Mouse (Mus musculus): ENCODE data around the gene Chmp5. TPM values are rescaled to one million over a fixed set of nuclear protein-coding genes. Genes with fewer than 3 reads are reported as not detected.

Chmp5 gene
- total RNA-seq (2021) (10 to 100 TPM; 32.7 to 36.6 TPM), polyA plus RNA-seq (2012; rRNA removed) (12.7 and 21.5 TPM in 2 replicates)
- long read RNA-seq, transcript Chmp5-201 (8 exons, 1,519 nt), result major isoform, 35 of 37 reads
- long read RNA-seq, partial matches to known transcripts, result 1 of 37 reads
- long read RNA-seq, other reads (novel, unspliced or antisense), result 1 of 37 reads

DNA sequence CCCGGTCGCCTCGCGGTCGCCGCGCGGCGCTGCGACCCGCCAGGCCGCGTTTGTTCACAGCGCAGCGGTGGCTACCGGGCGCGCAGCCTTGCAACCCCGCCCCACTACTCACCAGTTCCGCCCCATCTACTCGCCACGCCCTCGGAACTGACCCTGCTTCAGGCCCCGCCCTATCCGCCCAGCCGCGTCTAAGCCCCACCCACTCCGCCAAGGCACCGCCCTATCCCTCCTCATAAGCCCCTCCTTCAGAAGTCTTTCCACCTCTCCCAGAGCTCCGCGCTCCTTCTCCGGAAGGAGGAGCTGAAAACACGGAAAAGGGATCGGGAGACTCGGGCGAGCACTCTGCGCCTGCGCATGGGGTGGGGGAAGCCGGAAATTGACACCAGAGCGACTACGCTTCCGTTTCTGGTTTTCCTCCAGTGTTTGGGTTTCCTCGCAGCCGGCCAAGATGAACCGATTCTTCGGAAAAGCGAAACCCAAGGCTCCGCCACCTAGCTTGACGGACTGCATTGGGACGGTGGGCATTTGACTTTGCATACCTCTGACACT, at the start of gene Chmp5, which contains the start of gene Bag1:
Gene Chmp5, plus strand, starts transcription at position 248 of the 549 bp plus-strand sequence.
Gene Bag1, minus strand, starts transcription at position 135 of the 549 bp plus-strand sequence.
- DNase-seq, result peak; percentile 99
- Histone ChIP-seq H3K36me3 (ENCODE audit: control insufficient read depth, insufficient read depth, low read length) (peaks cover 7% of the 10 kb centered on the region; the same call in 1 of the 2 replicates), H3K27me3 (ENCODE audit: control insufficient read depth, insufficient read depth, low read length) (no peaks in the 10 kb centered on the region), H3K4me1 (ENCODE audit: control insufficient read depth, insufficient read depth, low read length) (peaks cover 2% of the 10 kb centered on the region), H3K4me3 (peak within 1 kb of the TSS; percentile 96), H3K79me2 (replicated peaks; ENCODE audit: control insufficient read depth, insufficient read depth, low read length) (no peaks in the 10 kb centered on the region), H3K27ac (peak within 1 kb of the TSS; percentile 93), H3K9ac (ENCODE audit: low read depth, low read length) (peak within 1 kb of the TSS; percentile 81)
- intact Hi-C loops (cut with DNase I), result loop anchor here (1.0 to 5.0 kb wide), 3 partner anchors 23 to 101 kb away; no protein-coding TSS in a partner anchor
- under 1% methylated on average over 50 of the region's 50 CpGs for WGBS
- TF ChIP-seq CTCF (IDR thresholded peaks at IDR 0.05), result peak; percentile 46
- peak; percentile 85 for TF ChIP-seq EP300 (IDR thresholded peaks at IDR 0.05; ENCODE audit: insufficient read depth, low read depth, low read length)
- peak; percentile 81 for TF ChIP-seq POLR2A (IDR thresholded peaks at IDR 0.05; ENCODE audit: insufficient read depth, low read depth, low read length)

DNA sequence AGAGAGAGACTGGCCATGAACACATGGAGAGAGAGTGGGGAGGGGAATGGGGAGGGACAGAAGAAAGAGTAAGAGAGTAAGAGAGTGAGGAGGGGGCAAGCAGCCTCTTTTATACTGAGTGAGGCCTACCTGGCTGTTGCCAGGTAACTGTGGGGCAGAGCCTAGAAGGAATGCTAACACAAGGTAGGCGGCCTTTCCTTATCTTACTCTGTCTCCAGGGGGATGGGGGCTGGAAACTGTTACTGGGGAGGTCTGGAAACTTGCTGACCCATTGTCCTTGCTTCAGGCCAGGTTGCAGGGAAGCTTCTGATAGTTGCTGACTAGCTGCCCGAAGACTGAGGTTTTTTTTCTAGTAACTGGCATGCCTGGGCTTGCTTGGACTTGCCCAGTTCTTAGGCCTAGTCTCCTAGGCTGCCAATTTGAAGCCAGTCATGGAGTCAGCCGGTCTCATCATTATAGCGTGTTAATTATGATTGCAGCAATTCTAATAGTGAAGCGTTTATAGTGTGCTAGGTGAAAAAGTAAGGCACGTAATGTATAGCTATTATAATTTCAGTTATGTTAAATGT, 49.6 kb upstream of the Chmp5 start:
- H3K4me3 ChIP-seq, result no peak overlapping the region
- H3K79me2 ChIP-seq (replicated peaks; ENCODE audit: control insufficient read depth, insufficient read depth, low read length), result no peaks in the 10 kb centered on the region
- TF ChIP-seq CTCF (IDR thresholded peaks at IDR 0.05), result no peak
- no peak for TF ChIP-seq POLR2A (IDR thresholded peaks at IDR 0.05; ENCODE audit: insufficient read depth, low read depth, low read length)
- TF ChIP-seq EP300 (IDR thresholded peaks at IDR 0.05; ENCODE audit: insufficient read depth, low read depth, low read length), result no peak
- no peaks in the 10 kb centered on the region for H3K36me3 ChIP-seq (ENCODE audit: control insufficient read depth, insufficient read depth, low read length)
- 89% methylated on average over 6 of the region's 6 CpGs for WGBS
- H3K4me1 ChIP-seq (ENCODE audit: control insufficient read depth, insufficient read depth, low read length), result no peaks in the 10 kb centered on the region
- H3K27ac ChIP-seq, result no peak overlapping the region
- no peaks in the 10 kb centered on the region for H3K27me3 ChIP-seq (ENCODE audit: control insufficient read depth, insufficient read depth, low read length)
- no peak overlapping the region for H3K9ac ChIP-seq (ENCODE audit: low read depth, low read length)
- intact Hi-C loops (cut with DNase I), result no loop called here
- DNase-seq, result no peak

DNA sequence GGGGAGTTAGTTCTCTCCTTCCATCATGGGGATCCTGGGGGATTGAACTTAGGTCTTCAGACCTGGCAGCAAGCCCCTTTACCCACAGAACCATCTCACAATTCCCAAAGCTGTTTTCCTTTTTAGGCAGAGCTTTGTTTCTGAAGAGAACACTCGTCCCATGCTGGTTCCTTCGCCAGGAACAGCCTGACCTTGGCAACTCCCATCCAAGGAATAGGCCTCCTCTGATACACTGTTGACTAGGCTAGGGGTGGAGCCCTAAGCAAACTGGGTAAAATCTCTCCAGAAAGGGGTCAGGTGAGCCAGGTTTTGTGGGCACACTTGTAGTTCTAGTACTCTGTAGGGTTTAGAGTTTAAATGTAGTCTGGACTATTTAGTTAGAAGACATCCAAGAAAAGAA, 48.9 kb upstream of the Chmp5 start:
- 54% methylated on average over 2 of the region's 2 CpGs for WGBS
- intact Hi-C loops (cut with DNase I), result no loop called here

DNA sequence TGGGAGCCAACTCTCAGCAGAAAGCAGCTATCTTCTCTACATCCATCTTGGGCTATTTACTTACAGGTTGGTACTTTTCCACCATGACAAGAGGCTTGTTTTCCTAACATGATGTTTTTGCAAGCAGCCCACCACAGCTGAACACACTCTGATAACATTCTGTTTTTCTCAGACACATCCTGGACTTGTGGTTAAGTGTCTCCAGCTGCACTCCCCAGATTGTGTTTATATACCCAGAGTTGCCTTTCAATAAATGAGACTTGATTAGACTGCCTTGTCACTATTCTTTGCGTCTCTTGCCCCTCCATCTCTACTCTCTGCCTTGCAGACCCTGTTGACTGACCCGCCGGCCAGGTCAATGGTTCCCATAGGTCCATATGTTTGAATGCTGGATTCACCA, 48.1 kb upstream of the Chmp5 start:
- intact Hi-C loops (cut with DNase I), result no loop called here
- Histone ChIP-seq H3K27ac (no peak overlapping the region), H3K4me1 (ENCODE audit: control insufficient read depth, insufficient read depth, low read length) (no peaks in the 10 kb centered on the region), H3K9ac (ENCODE audit: low read depth, low read length) (no peak overlapping the region), H3K79me2 (replicated peaks; ENCODE audit: control insufficient read depth, insufficient read depth, low read length) (no peaks in the 10 kb centered on the region), H3K36me3 (ENCODE audit: control insufficient read depth, insufficient read depth, low read length) (no peaks in the 10 kb centered on the region), H3K4me3 (no peak overlapping the region), H3K27me3 (ENCODE audit: control insufficient read depth, insufficient read depth, low read length) (no peaks in the 10 kb centered on the region)
- DNase-seq, result no peak
- 86% methylated on average over 3 of the region's 3 CpGs for WGBS
- TF ChIP-seq CTCF (IDR thresholded peaks at IDR 0.05) (no peak), POLR2A (IDR thresholded peaks at IDR 0.05; ENCODE audit: insufficient read depth, low read depth, low read length) (no peak), EP300 (IDR thresholded peaks at IDR 0.05; ENCODE audit: insufficient read depth, low read depth, low read length) (no peak)

More for the DNA sequence above, 48.9 kb upstream of the Chmp5 start:
- Histone ChIP-seq H3K4me1 (ENCODE audit: control insufficient read depth, insufficient read depth, low read length) (no peaks in the 10 kb centered on the region), H3K27me3 (ENCODE audit: control insufficient read depth, insufficient read depth, low read length) (no peaks in the 10 kb centered on the region), H3K4me3 (no peak overlapping the region), H3K36me3 (ENCODE audit: control insufficient read depth, insufficient read depth, low read length) (no peaks in the 10 kb centered on the region), H3K79me2 (replicated peaks; ENCODE audit: control insufficient read depth, insufficient read depth, low read length) (no peaks in the 10 kb centered on the region), H3K9ac (ENCODE audit: low read depth, low read length) (no peak overlapping the region), H3K27ac (no peak overlapping the region)
- DNase-seq, result no peak
- TF ChIP-seq EP300 (IDR thresholded peaks at IDR 0.05; ENCODE audit: insufficient read depth, low read depth, low read length), result no peak
- TF ChIP-seq CTCF (IDR thresholded peaks at IDR 0.05), result no peak
- no peak for TF ChIP-seq POLR2A (IDR thresholded peaks at IDR 0.05; ENCODE audit: insufficient read depth, low read depth, low read length)

DNA sequence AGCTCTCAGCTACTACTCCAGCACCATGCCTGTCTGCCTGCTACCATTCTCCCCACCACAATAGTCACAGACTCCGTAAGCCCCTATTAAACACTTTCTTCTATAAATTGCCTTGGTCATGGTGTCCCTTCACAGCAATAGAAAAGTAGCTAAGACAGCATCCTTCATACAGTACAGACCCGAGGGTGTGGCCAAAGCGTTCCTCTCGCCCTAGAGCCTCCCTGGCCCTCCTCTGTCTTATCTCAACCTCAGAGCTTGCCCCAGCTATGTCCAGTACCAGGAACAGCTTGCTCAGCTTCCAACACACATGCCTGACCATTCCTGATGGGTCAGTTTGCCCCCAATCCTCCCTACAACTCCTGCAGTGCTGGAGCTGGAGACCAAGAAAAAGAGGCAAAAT, 47.6 kb upstream of the Chmp5 start:
- WGBS, result 91% methylated on average over 4 of the region's 4 CpGs
- no peaks in the 10 kb centered on the region for H3K79me2 ChIP-seq (replicated peaks; ENCODE audit: control insufficient read depth, insufficient read depth, low read length)

DNA sequence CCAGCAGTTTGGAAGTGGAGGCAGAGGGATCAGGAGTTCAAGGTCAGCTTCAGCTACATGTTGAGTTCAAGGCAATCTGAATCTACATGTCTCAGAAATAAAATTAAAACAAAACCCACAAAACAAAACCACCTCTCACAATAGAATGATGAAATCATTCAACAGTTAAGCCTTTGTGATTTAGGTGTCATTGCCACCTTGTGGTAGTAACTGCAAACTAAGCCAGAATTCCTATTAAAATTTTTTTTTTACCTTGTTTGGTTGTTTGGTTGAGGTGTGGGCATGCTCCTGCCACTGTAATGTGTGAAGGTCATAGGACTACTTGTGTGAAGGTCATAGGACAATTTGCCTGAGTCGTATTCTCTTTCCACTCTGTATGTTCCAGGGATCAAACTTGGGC, 41.9 kb upstream of the Chmp5 start:
- Histone ChIP-seq H3K36me3 (ENCODE audit: control insufficient read depth, insufficient read depth, low read length) (no peaks in the 10 kb centered on the region), H3K4me3 (no peak overlapping the region), H3K4me1 (ENCODE audit: control insufficient read depth, insufficient read depth, low read length) (no peaks in the 10 kb centered on the region), H3K79me2 (replicated peaks; ENCODE audit: control insufficient read depth, insufficient read depth, low read length) (no peaks in the 10 kb centered on the region), H3K27me3 (ENCODE audit: control insufficient read depth, insufficient read depth, low read length) (no peaks in the 10 kb centered on the region), H3K27ac (no peak overlapping the region), H3K9ac (ENCODE audit: low read depth, low read length) (no peak overlapping the region)
- DNase-seq, result no peak
- WGBS, result 36% methylated on average over 1 of the region's 1 CpGs
- intact Hi-C loops (cut with DNase I), result loop anchor here (1.0 to 5.0 kb wide), 3 partner anchors 43 to 133 kb away; partner anchors contain the start of genes Bag1 and Chmp5
- TF ChIP-seq EP300 (IDR thresholded peaks at IDR 0.05; ENCODE audit: insufficient read depth, low read depth, low read length) (no peak), POLR2A (IDR thresholded peaks at IDR 0.05; ENCODE audit: insufficient read depth, low read depth, low read length) (no peak), CTCF (IDR thresholded peaks at IDR 0.05) (peak; percentile 90)

More for the DNA sequence above, 47.6 kb upstream of the Chmp5 start:
- no peaks in the 10 kb centered on the region for H3K36me3 ChIP-seq (ENCODE audit: control insufficient read depth, insufficient read depth, low read length)
- intact Hi-C loops (cut with DNase I), result no loop called here
- H3K27me3 ChIP-seq (ENCODE audit: control insufficient read depth, insufficient read depth, low read length), result no peaks in the 10 kb centered on the region
- H3K9ac ChIP-seq (ENCODE audit: low read depth, low read length), result no peak overlapping the region
- no peak for DNase-seq
- no peaks in the 10 kb centered on the region for H3K4me1 ChIP-seq (ENCODE audit: control insufficient read depth, insufficient read depth, low read length)
- H3K4me3 ChIP-seq, result no peak overlapping the region
- TF ChIP-seq EP300 (IDR thresholded peaks at IDR 0.05; ENCODE audit: insufficient read depth, low read depth, low read length) (no peak), POLR2A (IDR thresholded peaks at IDR 0.05; ENCODE audit: insufficient read depth, low read depth, low read length) (no peak), CTCF (IDR thresholded peaks at IDR 0.05) (no peak)
- H3K27ac ChIP-seq, result no peak overlapping the region

All from heart, adult 2 months (tissue).